Comparison of ENCODE assay signal across 20 mouse cellular contexts in the genomic region with DNA sequence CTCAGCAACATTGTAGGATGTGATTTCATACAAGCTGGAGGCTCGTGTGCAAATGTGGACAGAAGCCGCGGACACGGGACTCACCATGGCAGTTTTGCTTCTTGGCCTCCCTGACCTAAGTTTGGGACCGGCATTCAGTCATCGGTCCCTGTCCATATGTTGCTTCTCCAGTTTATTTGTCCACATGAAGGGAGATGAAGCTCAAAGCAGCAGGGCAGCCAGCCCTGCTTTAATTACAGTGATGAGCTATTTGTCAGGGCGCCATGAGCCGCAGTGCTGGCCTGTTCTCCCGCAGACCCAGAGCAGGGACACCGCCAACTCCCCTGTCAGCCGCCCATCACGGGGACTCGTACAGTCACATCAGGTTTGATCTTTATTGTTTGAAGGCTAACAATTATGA.
A peak's percentile ranks its signal among the peaks of the same experiment; 100 is the strongest.
DNase-seq lines count a peak whose midpoint lies in the region; ATAC-seq and TF ChIP-seq lines count a peak whose summit lies in the region.
"Had no signal": no experiment of that assay in that cellular context is flagged by ENCODE, and none has a peak within 500 bp of the region (broad histone marks: within the 10 kb centered on the region; RNA-seq: fewer than 3 reads in every experiment).

No protein-coding gene starts in this region.

- ATAC-seq in midbrain, postnatal 0 days (ENCODE audit: low FRiP score) = no peak
- no peak for ATAC-seq in midbrain, embryonic 16.5 days
- ATAC-seq in heart, embryonic 12.5 days (ENCODE audit: insufficient number of reproducible peaks, low FRiP score) = no peak
- no peak for ATAC-seq in CD4-positive, CD25-positive, alpha-beta regulatory T cell, adult 4 months
- ATAC-seq: forebrain, embryonic 16.5 days; intestine, embryonic 16.5 days had no signal

- no peaks in the 10 kb centered on the region for H3K9me3 ChIP-seq in midbrain, postnatal 0 days (ENCODE audit: low read length)
- no peaks in the 10 kb centered on the region for H3K9me3 ChIP-seq in midbrain, embryonic 16.5 days (replicated peaks; ENCODE audit: control insufficient read depth, low read length, poor library complexity, severe bottlenecking)
- no peaks in the 10 kb centered on the region for H3K9me3 ChIP-seq in heart, embryonic 12.5 days (replicated peaks)
- H3K9me3 ChIP-seq: embryonic facial prominence, embryonic 13.5 days; heart, embryonic 10.5 days; hindbrain, embryonic 12.5 days had no signal

- DNase-seq in heart, adult 11 months = peak; percentile 84
- no peak for DNase-seq in heart, adult 9 months (ENCODE audit: low spot score in 2 of 2)
- peak; percentile 70 for DNase-seq in midbrain, postnatal 0 days (ENCODE audit: low spot score)
- peak; percentile 90 to 93 for DNase-seq in cerebellum, postnatal 10 days
- no peak for DNase-seq in layer of hippocampus, postnatal 25 days (ENCODE audit: extremely low spot score in 1 of 2, low spot score in 1 of 2)
- DNase-seq: adrenal gland, postnatal 25 days; gastrocnemius, postnatal 36 days; heart, postnatal 10 days; liver; lung, postnatal 10 days; midbrain, embryonic 14.5 days; right cerebral cortex, postnatal 14 days had no signal

- H3K36me3 ChIP-seq in midbrain, postnatal 0 days (ENCODE audit: insufficient read depth, low read length) = no peaks in the 10 kb centered on the region
- H3K36me3 ChIP-seq in midbrain, embryonic 16.5 days (ENCODE audit: control insufficient read depth, insufficient read depth, low read length) = no peaks in the 10 kb centered on the region
- H3K36me3 ChIP-seq in heart, embryonic 12.5 days = no peaks in the 10 kb centered on the region
- H3K36me3 ChIP-seq: embryonic facial prominence, embryonic 13.5 days; heart, embryonic 10.5 days; hindbrain, embryonic 12.5 days had no signal

- no peak overlapping the region for H3K9ac ChIP-seq in midbrain, postnatal 0 days (replicated peaks; ENCODE audit: low read length, poor library complexity, severe bottlenecking)
- H3K9ac ChIP-seq in midbrain, embryonic 16.5 days (ENCODE audit: low read depth, low read length) = no peak overlapping the region
- no peak overlapping the region for H3K9ac ChIP-seq in heart, embryonic 12.5 days
- H3K9ac ChIP-seq: embryonic facial prominence, embryonic 13.5 days; hindbrain, embryonic 12.5 days had no signal

- no peak overlapping the region for H3K4me2 ChIP-seq in midbrain, postnatal 0 days (ENCODE audit: low read depth, low read length, poor library complexity, severe bottlenecking)
- no peak overlapping the region for H3K4me2 ChIP-seq in midbrain, embryonic 16.5 days (ENCODE audit: low read length)
- H3K4me2 ChIP-seq in heart, embryonic 12.5 days = no peak overlapping the region
- H3K4me2 ChIP-seq: embryonic facial prominence, embryonic 13.5 days; hindbrain, embryonic 12.5 days had no signal

- no peaks in the 10 kb centered on the region for H3K4me1 ChIP-seq in midbrain, postnatal 0 days (ENCODE audit: insufficient read depth, low read length)
- H3K4me1 ChIP-seq in midbrain, embryonic 16.5 days (ENCODE audit: control insufficient read depth, insufficient read depth, low read length) = 0 out of 2 replicates have a peak, but pooled peaks cover 3% of the 10 kb centered on the region
- 0 out of 2 replicates have a peak, but pooled peaks cover 3% of the 10 kb centered on the region for H3K4me1 ChIP-seq in heart, embryonic 12.5 days (replicated peaks)
- H3K4me1 ChIP-seq: embryonic facial prominence, embryonic 13.5 days; heart, embryonic 10.5 days; hindbrain, embryonic 12.5 days had no signal

- no peak overlapping the region for H3K27ac ChIP-seq in midbrain, postnatal 0 days (ENCODE audit: low read depth, low read length)
- no peak overlapping the region for H3K27ac ChIP-seq in midbrain, embryonic 16.5 days (ENCODE audit: low read length)
- H3K27ac ChIP-seq in heart, embryonic 12.5 days (ENCODE audit: poor library complexity, severe bottlenecking) = no peak overlapping the region
- H3K27ac ChIP-seq: embryonic facial prominence, embryonic 13.5 days; heart, embryonic 10.5 days; hindbrain, embryonic 12.5 days had no signal

- 86% methylated on average over 13 of the region's 13 CpGs for WGBS in midbrain, postnatal 0 days
- 83% methylated on average over 13 of the region's 13 CpGs for WGBS in midbrain, embryonic 16.5 days
- WGBS in heart, embryonic 12.5 days = 86% methylated on average over 13 of the region's 13 CpGs

- no peak overlapping the region for H3K4me3 ChIP-seq in midbrain, postnatal 0 days (ENCODE audit: low read depth, low read length)
- H3K4me3 ChIP-seq in midbrain, embryonic 16.5 days (ENCODE audit: low read depth, low read length) = no peak overlapping the region
- H3K4me3 ChIP-seq in heart, embryonic 12.5 days = no peak overlapping the region
- H3K4me3 ChIP-seq: embryonic facial prominence, embryonic 13.5 days; heart, embryonic 10.5 days; hindbrain, embryonic 12.5 days had no signal

- H3K27me3 ChIP-seq in midbrain, postnatal 0 days (ENCODE audit: insufficient read depth, low read length) = no peaks in the 10 kb centered on the region
- no peaks in the 10 kb centered on the region for H3K27me3 ChIP-seq in midbrain, embryonic 16.5 days (ENCODE audit: control insufficient read depth, insufficient read depth, low read depth, low read length)
- no peaks in the 10 kb centered on the region for H3K27me3 ChIP-seq in heart, embryonic 12.5 days (replicated peaks)
- H3K27me3 ChIP-seq: embryonic facial prominence, embryonic 13.5 days; hindbrain, embryonic 12.5 days had no signal

- TF ChIP-seq CTCF in midbrain, postnatal 0 days (IDR thresholded peaks at IDR 0.05) = no peak

Comparison
In these comparisons a context has a peak if more than half of its experiments do, and no peak if none do; other contexts are left out.
1. DNase-seq: peak in heart, adult 11 months (single experiment), midbrain, postnatal 0 days (single experiment) and cerebellum, postnatal 10 days (2 of 2); none in heart, adult 9 months (0 of 2) and layer of hippocampus, postnatal 25 days (0 of 2).